Mouse (Mus musculus): Measurements from ENCODE around the gene Eml3. TPM values are rescaled to one million over a fixed set of nuclear protein-coding genes. Genes with fewer than 3 reads are reported as not detected.

Eml3 gene
- polyA plus RNA-seq, 1 experiment from 2014 or later = 35.6 TPM

DNA sequence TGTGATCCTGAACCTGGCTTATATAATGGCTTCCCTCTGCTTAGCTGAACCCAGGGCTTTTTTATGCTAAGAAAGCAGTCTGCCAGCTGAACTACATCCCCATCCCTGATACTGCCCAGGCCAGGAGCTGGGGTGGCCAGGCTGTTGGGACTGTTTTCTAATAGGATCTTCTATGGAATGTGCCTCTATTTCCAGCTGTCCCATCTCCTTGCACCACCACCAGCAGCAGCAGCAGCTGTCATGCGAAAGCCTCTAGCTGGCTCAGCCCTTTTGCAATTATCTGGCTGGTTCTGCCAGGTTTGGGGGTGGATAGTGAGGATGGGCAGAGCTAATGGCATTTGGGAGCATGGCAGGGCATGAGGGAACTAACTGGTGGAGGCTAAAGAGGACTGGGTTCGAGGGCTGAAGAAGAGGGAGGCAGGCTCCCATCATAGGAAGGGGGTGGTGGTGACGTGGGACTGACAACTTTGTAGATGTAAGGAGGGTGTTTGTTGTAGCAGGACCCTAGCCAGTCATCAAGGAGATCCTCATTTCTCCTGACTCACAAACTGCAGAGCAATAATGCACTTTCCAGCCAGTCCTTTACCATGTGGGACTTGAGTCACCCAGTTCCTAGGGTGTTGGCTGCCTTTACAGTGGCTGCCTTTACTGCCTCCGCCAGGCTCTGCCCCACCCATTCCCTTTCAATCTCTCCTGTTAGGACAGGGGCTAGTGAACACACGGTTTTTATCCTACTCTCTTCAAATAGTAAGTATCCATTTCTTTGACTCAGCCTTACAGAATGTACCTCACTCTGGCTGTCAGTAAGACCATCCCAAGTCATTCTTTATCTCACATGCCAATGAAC, 53.2 kb downstream of the Eml3 start:
- no peak overlapping the region for H3K9ac ChIP-seq
- no peaks in the 10 kb centered on the region for H3K9me3 ChIP-seq
- H3K27ac ChIP-seq = peak overlapping the region; percentile 58
- H3K27me3 ChIP-seq = no peaks in the 10 kb centered on the region
- peaks cover 56% of the 10 kb centered on the region for H3K4me1 ChIP-seq
- ATAC-seq (ENCODE audit: borderline replicate concordance, extremely low read depth, low FRiP score, low TSS enrichment) = 0 out of 2 replicates have a peak, but pooled peaks have one; percentile 51
- 26% methylated on average over 5 of the region's 5 CpGs for WGBS
- H3K36me3 ChIP-seq = peaks cover 32% of the 10 kb centered on the region
- no peak overlapping the region for H3K4me3 ChIP-seq
- H3K4me2 ChIP-seq = no peak overlapping the region

DNA sequence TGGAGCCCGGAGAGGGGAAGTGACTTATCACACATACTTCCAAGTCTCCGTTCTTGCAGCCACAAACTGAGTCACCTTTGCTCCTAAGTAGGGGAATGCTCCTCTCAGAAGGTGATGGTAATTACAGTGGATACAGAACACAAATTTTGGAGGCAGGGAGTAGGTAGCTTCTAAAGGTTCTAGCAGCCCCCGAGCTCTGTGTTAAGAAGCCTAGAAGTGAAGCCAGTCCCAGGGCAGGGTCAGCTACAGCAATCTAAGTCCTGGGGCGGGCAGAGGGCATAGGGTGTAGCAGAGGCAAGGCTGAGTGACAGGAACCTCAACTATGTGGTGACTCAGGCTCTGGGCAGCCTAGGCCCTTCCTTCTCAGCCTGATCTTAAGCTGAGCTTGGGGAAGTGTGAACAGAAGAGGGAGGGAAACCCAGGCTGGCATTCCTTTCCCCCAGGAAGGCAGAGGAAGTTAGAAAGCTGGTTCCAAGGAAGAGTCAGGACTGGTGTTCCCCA, 53.8 kb downstream of the Eml3 start:
- Histone ChIP-seq H3K9ac (no peak overlapping the region), H3K4me3 (no peak overlapping the region), H3K4me2 (no peak overlapping the region), H3K4me1 (peaks cover 61% of the 10 kb centered on the region), H3K36me3 (peaks cover 25% of the 10 kb centered on the region), H3K9me3 (no peaks in the 10 kb centered on the region), H3K27ac (peak overlapping the region; percentile 58), H3K27me3 (no peaks in the 10 kb centered on the region)
- ATAC-seq (ENCODE audit: borderline replicate concordance, extremely low read depth, low FRiP score, low TSS enrichment) = no peak
- 23% methylated on average over 4 of the region's 4 CpGs for WGBS

DNA sequence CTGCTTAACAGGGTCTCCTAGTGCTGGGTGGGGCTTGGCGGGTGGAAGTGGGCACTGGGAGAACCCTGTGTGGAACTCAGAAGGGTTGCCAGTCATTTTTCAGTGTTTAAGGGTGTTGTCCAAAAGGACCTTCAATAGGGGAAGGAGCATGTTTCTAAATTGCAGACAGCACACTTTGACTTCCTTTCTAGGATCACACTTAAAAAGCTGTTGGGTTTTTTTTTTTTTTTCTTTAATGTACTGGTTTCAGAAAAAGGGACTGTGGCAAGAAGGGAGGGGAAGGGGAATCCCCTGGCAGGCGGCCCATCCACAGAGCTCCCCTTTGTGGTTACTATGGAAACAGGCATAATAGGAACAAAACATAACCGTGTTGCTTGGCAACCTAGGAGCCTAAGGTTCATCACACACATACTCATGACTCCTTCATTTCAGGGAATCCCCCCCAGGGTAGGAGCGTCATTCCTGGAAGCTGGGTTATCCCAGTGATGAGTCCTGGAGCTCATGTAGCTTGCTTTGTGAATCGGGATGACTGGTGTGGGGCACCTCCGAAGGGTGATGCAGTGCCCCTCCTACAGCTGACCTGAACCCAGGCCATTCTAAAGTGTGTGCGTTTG, 55.0 kb downstream of the Eml3 start:
- WGBS = 7% methylated on average over 7 of the region's 7 CpGs
- no peak for ATAC-seq (ENCODE audit: borderline replicate concordance, extremely low read depth, low FRiP score, low TSS enrichment)
- Histone ChIP-seq H3K27ac (peak overlapping the region; percentile 58), H3K36me3 (peaks cover 14% of the 10 kb centered on the region), H3K4me3 (no peak overlapping the region), H3K27me3 (no peaks in the 10 kb centered on the region), H3K9me3 (no peaks in the 10 kb centered on the region), H3K9ac (no peak overlapping the region), H3K4me2 (no peak overlapping the region), H3K4me1 (peaks cover 69% of the 10 kb centered on the region)

DNA sequence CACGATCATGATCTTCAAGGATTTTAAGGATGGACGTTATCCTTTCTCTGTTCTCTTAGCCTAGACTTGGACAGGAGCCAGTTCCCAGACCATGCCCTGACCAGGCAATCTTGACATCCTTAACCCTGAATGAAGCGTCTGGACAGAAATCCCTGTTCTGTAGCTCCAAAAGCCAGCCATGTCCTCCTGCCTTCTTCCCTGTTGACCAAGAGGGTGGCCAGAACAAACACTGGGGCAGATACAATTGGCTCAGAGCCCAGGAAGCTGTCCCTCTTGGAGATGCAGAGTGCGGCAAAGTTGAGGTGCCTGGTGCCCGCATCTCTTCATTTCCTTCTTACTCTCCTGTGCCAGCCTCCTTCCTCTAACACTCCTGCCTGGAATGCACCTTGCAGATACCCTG, 56.5 kb downstream of the Eml3 start:
- Histone ChIP-seq H3K4me2 (no peak overlapping the region), H3K27ac (no peak overlapping the region), H3K9ac (no peak overlapping the region), H3K4me3 (no peak overlapping the region), H3K9me3 (no peaks in the 10 kb centered on the region), H3K36me3 (no peaks in the 10 kb centered on the region; the same call in 1 of the 2 replicates), H3K27me3 (no peaks in the 10 kb centered on the region), H3K4me1 (peaks cover 63% of the 10 kb centered on the region)
- 38% methylated on average over 5 of the region's 5 CpGs for WGBS
- ATAC-seq (ENCODE audit: borderline replicate concordance, extremely low read depth, low FRiP score, low TSS enrichment) = no peak

DNA sequence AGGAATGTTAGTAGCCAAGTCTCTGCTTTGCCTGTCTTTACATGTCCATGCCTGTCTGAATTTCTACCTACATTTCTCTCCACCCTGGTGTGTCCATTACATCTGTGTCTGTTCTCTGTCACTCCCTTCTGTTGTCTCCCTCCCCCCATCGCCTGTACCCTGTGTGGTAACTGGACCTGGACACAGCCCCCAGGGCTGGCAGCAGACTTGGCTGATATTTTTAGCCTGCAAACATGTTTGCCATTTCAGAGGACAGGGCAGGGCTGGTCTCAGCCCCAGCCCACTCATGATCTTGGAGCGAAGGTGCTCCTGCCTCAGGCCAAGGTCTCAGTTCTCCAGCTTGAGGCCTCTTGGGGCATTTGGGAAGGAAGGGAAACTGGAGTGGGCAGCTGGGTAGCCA, 58.5 kb downstream of the Eml3 start:
- no peaks in the 10 kb centered on the region for H3K27me3 ChIP-seq
- no peaks in the 10 kb centered on the region for H3K9me3 ChIP-seq
- H3K4me3 ChIP-seq = no peak overlapping the region
- ATAC-seq (ENCODE audit: borderline replicate concordance, extremely low read depth, low FRiP score, low TSS enrichment) = no peak
- WGBS = 63% methylated on average over 2 of the region's 2 CpGs
- H3K4me2 ChIP-seq = no peak overlapping the region
- H3K9ac ChIP-seq = no peak overlapping the region
- H3K36me3 ChIP-seq = no peaks in the 10 kb centered on the region
- H3K4me1 ChIP-seq = peaks cover 68% of the 10 kb centered on the region
- no peak overlapping the region; the same call in 1 of the 2 replicates for H3K27ac ChIP-seq

DNA sequence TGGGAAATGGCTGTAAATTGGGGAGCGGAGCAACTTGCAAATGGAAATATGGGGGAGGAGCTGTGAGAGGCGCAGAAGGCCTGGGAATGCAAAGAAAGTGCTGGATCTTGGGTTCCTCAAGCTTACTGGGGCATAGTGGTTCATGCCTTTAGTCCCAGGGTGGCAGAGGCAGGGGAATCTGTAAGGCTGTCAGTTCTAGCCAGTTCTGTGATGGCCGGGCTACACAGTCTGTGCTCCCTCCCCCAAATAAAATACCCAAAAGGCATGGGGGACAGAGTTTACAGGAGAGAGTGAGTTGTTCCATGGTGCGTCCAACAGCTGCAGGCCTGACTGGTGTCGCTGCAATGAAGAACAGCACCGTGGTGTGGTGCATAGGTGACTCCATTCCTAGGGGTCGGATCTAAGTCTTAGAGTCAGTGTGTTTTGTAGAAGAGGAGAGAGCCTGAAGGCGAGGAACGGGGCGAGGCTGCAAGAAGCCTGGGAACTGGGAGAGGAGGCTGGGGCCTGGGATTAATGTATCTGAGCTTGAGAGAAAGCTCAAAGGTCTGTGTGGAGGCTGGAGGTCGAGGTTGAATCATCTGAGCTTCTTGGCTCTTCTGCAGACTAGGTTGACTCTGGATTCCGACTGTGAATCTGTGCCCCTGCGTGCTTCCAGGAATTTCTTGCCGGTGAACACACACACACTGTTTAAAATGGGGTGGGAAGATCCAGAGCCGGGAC, 59.2 kb downstream of the Eml3 start:
- whole genome bisulfite sequencing = 24% methylated on average over 15 of the region's 15 CpGs
- peak overlapping the region; percentile 71 for H3K9ac ChIP-seq
- no peak for ATAC-seq (ENCODE audit: borderline replicate concordance, extremely low read depth, low FRiP score, low TSS enrichment)
- peaks cover 68% of the 10 kb centered on the region for H3K4me1 ChIP-seq
- H3K4me3 ChIP-seq = peak overlapping the region; percentile 60
- no peaks in the 10 kb centered on the region for H3K9me3 ChIP-seq
- H3K27me3 ChIP-seq = no peaks in the 10 kb centered on the region
- peak overlapping the region; percentile 94 for H3K27ac ChIP-seq
- H3K36me3 ChIP-seq = no peaks in the 10 kb centered on the region
- H3K4me2 ChIP-seq = peak overlapping the region; percentile 70

DNA sequence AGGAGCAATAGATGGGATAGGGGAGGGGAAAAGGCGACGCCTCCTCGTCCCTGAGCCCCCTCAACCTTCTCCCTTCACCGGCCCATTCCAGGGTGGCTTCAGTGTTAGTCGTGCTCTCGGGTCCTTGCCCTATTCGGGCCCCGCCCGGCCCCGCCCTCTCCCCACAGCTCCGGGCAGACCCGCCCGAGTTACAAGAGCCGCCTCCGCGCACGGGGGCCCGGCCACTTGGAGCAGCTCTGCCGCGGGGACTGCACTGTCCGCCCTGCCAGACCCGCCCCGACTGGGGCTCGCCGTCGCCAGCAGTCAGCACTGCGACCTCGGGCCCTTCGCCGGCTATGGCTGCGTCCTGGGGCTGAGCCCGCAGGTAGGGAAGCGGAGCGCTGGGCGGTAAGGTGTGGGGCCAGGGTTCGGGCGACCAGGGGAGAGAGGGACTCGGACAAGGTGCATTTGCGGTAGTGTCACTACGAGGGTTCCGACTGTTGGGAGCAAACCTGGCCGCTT, 59.8 kb downstream of the Eml3 start, which contains the start of gene Ahnak:
Ahnak (plus strand) TSS at position 219 of the 501 bp plus-strand sequence.
- no peaks in the 10 kb centered on the region for H3K36me3 ChIP-seq
- peak; percentile 69; the same call in 1 of the 2 replicates for ATAC-seq (ENCODE audit: borderline replicate concordance, extremely low read depth, low FRiP score, low TSS enrichment)
- peak within 1 kb of the TSS; percentile 94 for H3K27ac ChIP-seq
- H3K9ac ChIP-seq = peak within 1 kb of the TSS; percentile 71
- no peaks in the 10 kb centered on the region for H3K9me3 ChIP-seq
- H3K27me3 ChIP-seq = no peaks in the 10 kb centered on the region
- H3K4me1 ChIP-seq = peaks cover 62% of the 10 kb centered on the region
- peak within 1 kb of the TSS; percentile 60 for H3K4me3 ChIP-seq
- H3K4me2 ChIP-seq = peak within 1 kb of the TSS; percentile 70
- WGBS = under 1% methylated on average over 40 of the region's 42 CpGs

GRCm38 (mm10) chr19:8989567-8990431, 60.4 kb downstream of the Eml3 start:
- Histone ChIP-seq H3K36me3 (no peaks in the 10 kb centered on the region), H3K4me3 (peak overlapping the region; percentile 60), H3K4me2 (peak overlapping the region; percentile 70), H3K9ac (peak overlapping the region; percentile 71), H3K27me3 (no peaks in the 10 kb centered on the region), H3K4me1 (peaks cover 56% of the 10 kb centered on the region), H3K27ac (peak overlapping the region; percentile 94), H3K9me3 (no peaks in the 10 kb centered on the region)
- peak; percentile 81 for ATAC-seq (ENCODE audit: borderline replicate concordance, extremely low read depth, low FRiP score, low TSS enrichment)
- under 1% methylated on average over 51 of the region's 53 CpGs for WGBS

GRCm38 (mm10) chr19:8990432-8991102, 61.2 kb downstream of the Eml3 start:
- H3K9ac ChIP-seq = peak overlapping the region; percentile 71
- H3K9me3 ChIP-seq = no peaks in the 10 kb centered on the region
- H3K36me3 ChIP-seq = no peaks in the 10 kb centered on the region
- H3K4me3 ChIP-seq = peak overlapping the region; percentile 60
- 13% methylated on average over 14 of the region's 15 CpGs for WGBS
- H3K27ac ChIP-seq = peak overlapping the region; percentile 94
- peak; percentile 60 for ATAC-seq (ENCODE audit: borderline replicate concordance, extremely low read depth, low FRiP score, low TSS enrichment)
- H3K27me3 ChIP-seq = no peaks in the 10 kb centered on the region
- H3K4me2 ChIP-seq = peak overlapping the region; percentile 70
- peaks cover 52% of the 10 kb centered on the region for H3K4me1 ChIP-seq
